Mouse (Mus musculus) urinary bladder, postnatal 36 days (tissue): ENCODE data around the gene Numb.
A peak's percentile ranks its signal among the peaks of the same experiment; 100 is the strongest.

Experiments used
- DNase-seq, 2 experiments: peaks; one replicate each; pipeline ENCODE4 v3.0.0; 2022; ENCODE audit warnings: low spot score in 2 of 2, mixed read lengths in 1 of 2

Numb gene

DNA sequence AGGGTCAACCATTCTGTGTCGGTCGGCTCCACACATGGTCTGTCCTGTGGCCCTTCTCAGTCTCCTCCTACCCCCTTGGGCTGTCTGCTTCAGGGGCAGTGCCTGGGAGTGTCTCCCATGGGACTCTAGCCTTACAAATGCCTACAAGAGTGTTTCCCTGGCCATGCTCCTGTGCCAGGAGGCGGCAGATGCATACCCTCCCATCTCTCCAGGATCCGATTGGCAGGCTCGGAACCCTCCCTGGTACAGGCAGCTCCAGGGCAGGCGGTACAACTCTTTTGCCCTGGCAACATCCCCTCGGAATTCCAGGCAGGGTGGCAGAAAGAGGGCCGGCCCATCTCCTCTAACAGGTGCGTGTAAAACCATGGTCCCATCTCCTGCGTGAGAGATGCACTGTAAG, 139.1 kb downstream of the Numb start:
- no peak for DNase-seq

DNA sequence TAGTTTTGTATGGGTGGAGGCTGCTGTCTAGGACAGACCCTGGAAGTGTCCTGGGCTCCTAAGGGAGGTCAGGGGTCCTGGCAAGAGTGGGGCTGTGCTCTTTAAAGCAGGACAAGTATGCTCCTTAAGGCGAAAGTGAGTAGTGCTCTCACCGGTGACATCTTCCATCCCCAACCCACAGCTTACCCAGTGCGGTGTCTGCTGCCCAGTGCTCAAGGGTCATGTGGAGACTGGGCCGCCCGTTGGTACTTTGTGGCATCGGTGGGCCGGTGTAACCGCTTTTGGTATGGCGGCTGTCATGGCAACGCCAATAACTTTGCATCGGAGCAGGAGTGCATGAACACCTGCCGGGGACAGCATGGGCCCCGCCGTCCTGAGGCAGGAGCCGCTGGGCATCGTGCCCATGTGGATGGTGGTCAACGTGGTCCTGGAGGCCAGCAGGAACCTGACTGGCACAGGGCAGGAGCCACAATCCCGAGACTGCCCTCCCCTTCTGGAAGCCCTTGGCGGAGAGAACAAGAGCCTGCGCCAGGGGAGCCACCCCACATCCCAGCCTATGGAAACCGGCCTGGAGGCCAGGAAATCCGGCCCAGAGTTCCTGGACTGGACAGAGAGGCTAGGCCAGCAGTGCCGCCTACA, 140.0 kb downstream of the Numb start:
- no peak for DNase-seq

DNA sequence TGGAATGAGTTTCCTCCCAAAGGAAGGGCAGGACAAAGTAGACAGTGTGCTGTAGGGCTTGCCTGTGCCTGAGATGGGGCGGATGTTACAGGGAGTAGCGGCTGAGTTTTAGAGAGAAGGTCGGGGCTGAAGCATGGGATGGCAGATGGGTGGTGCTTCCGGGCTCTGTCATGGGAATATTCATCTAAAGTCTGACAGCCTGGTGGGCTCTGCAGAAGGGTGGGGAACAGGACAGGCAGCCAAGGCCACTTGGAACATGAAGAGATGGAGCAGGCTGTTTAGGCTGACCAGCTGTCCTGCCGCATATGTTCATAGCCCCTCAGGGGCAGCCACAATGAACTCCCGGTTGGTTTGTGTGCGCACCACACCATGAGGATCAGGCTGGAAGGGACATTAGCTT, 140.5 kb downstream of the Numb start:
- no peak for DNase-seq

DNA sequence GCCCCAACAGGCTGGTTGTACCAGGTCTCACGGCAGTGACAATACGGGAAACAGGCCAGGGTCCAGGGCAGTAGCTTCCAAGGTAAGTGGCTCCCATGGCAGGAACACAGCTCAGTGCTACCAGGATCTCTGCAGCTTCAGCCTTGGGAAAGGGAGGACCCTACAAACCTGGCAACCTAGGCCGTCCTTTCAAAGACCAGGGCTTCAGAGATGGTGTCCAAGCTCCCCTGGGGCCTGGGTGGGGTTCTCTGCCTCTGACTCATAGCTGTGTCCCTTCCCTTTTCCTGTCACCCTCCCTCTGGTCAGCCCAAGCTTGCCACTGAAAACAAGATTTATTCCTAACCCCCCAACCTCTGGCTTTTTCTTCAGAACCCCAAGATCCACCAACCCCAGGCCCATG, 141.6 kb downstream of the Numb start:
- no peak for DNase-seq

DNA sequence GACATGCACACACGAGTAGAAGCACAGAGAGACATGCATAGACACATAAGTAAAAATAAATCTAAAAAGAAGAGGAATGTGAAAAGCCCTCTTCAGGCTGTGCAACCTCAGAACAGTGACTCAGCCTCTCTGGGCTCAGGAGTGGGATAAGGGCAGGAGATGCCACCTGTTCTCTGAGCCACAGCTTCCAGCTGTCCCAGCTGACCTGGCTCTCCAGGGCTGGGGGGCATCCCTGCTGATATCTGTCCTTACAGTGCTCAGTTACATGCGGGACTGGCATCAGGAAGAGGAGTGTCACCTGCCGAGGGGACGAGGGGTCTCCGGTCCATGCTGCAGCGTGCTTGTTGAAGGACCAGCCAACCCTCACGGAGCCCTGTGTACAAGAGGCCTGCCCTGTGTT, 145.0 kb downstream of the Numb start:
- no peak for DNase-seq

DNA sequence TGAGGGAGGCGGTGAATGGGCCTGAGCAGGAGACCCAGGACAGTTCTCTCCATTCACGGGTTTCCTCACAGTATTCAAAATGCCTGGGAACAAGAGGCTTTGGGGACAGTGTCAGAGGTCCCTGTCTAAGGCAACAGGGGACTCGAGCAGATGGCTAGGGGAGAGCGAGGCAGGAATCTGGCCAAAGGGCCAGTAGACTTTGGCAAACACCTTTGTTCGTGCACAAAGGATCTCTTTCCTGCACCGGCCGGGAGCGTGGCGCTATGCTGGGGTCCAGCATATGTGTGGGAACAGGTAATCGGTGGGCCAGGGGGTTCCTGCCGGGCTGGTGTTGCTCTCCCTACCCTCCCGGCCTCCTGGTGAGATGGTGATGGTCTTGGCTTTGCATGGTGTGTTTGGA, 146.1 kb downstream of the Numb start:
- no peak for DNase-seq

DNA sequence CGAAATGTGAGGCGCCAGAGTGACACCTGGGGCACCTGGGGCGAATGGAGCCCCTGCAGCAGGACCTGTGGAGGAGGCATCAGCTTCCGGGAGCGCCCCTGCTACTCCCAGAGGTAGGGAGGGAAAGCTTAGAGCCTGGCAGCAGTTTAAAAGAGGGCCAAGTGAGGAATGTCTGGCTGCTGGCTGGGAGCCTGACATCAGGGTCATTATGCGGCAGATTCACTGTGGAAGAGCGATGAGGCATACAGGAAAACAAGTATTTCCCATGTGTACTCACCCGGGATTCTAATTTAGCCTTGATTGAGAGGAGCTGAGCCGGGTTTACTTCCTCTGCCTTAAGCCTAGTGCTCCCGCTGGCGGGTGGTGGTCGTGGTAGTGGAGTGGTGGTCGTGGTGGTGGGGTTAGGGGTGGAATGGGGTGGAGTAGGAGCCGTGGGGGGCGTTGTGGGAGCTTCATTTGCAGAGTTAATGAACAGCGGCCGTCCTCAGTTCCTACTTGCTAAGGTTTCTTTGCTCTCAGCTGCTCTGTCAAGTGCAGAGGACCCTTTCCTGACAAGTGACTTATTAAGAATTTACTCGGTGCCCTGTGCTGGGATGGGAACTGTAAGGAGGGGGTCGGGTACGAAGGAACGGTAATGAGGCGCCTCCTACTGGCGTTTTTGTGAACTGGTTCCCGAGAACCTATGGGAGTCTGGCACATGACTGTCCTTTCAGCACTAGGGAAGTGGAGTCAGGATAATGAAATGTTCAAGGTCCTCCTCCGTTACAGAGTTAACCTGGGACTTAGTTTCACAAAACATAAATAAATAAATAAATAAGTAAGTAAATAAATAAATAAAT, 151.1 kb downstream of the Numb start:
- DNase-seq: peak; percentile 23 to 38

DNA sequence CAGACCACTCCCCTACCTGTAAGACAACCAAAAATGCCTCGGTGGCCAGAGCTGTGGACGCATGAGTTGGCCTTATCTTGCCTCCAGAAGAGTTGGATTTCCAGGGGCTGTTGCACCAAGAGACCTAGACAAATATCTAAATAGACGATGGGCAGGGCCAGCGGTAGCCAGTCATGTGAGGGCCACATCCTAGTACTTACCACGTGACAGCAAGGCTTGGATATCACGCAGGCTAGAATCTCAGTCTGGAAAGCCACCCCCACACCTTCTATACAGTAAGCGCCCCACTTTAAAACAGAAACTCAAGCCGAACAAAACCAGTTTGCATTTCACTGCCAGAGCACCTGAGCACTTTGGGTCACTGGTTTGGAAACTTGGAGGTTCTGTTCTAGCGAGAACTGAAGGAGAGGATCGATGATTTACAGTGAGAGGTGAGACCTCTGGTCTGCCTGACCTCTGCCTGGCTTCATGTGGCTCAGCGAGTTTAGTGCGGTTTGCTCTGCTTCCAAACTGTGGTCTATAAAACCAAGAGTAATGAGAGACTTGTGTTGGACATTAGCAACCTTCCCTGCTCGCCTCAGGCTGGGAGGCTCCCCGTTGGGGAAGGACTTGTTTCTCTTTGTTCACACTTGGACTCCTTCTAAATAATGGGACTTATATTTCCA, 153.4 kb downstream of the Numb start:
- no peak for DNase-seq

DNA sequence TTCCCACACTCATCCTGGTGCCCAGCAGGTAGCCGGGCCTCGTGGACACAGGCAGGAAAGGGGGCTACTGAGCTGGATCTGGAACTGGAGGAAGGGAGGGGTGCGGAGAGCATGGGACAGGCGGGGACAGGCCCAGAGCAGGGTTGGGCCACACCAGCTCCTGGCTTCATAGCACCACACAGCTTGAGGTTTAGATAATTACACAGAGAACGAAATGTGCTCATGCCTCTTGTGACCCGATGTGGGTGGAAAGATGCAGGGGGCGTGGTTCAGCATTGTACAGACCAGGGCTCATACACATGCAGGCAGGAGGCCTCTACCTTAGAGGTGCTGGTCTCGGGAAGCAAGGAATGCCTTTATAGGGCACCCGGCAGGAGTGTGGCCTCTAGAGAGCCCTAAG, 153.9 kb downstream of the Numb start:
- DNase-seq: peak; percentile 21 to 33

DNA sequence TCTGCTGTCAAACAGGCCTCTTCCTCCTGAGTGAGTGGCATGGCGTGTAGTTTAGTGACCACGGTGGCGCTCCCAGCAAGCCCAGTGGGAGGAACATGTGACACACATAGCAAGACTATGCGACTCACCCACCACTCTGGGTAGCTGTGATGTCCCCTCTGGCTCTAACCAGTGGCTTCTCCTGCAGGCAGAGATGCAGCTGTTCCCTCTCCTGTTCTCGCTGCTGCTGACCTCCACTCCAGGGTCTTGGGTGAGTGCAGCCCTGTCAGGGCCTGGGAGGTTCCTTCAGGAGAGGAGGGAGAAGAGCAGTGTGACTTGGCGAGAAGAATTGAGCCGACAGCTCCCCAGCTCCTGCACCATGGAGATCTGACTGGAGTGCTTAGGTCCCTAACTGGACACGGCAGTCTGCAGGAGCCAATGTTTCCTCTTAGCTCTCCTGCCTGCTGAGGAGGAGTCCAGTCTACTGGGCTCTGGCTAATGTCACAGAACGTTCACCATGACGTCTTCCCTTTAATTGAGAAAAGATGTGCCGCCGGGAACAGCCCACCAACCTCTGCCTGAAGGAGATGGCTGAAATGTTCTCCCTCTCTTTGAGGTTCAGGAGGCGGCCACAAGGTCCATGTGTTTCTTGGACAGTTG, 155.7 kb downstream of the Numb start:
- DNase-seq: no peak

DNA sequence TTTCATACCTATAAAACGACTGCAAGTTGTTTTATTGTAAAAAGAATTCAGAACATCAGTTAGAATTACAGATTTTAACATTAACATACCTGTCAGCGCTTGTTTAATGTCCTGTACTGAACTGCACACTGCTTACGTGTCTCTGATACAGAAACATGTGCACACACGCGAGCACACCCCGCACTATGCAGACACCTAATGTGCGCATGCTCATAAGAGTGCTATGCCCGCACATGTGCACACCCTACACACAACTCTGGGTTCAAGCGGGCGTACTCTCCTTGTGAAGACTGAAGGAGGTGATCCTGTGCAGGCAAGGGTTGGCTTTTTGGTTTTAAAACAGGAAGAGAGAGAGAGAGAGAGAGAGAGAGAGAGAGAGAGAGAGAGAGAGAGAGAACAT, 157.2 kb downstream of the Numb start:
- no peak for DNase-seq

DNA sequence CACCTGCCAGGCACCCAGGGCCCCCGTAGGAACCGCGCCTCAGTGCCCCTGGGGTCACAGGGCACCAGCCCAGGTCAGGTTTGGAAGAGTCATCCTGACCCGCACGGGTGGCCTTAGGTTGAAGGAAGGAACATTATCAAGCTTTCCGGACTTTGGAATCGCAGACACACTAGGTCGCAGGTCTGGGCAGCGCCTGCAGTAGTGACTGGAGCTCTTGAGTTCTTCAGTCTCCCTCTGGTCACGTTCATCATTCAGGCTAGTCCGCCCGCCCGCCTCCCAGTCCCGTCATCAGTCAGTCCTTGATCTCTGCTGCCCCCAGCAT, 157.7 kb downstream of the Numb start:
- DNase-seq: peak; percentile 11 to 31

DNA sequence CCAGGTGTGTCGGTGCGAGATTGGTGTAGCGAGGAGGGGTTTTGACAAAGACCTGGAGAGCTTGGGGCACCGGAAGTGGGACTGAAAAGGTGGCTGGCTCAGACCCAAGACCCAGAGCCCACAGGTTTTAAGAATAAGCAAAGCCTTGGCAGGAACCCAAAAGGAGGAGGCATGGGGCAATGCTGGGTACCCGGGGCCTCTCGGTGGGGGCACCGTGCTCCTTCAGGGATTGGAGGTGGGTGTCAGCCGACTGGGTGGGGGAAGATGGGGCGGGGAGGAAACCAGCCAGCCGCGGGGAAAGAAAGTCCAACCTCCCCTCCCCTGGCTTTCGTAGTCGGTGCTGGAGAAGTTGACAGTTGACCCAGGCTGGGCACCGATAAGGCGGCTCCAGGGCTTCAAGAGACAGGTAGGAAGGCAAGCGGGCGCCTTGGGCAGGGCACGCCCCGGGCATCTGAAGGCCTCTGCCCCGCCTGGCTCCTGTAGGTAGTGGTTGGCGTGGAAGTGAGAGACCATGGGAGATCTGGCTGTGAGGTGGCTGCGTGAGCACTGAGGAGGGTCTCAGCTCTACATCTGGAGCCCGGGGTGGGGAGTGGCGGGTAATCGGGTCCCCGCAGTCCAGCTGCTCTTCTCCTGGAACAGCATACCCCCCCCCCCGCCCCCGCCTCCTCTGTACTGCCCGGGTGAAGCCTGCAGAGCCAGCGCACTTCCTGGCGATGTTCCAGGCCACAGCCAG, 158.3 kb downstream of the Numb start, which contains the start of gene Papln:
Gene Papln, plus strand, starts transcription at position 324 of the 733 bp plus-strand sequence.
- peak in 1 of 2 experiments; percentile 36 for DNase-seq

DNA sequence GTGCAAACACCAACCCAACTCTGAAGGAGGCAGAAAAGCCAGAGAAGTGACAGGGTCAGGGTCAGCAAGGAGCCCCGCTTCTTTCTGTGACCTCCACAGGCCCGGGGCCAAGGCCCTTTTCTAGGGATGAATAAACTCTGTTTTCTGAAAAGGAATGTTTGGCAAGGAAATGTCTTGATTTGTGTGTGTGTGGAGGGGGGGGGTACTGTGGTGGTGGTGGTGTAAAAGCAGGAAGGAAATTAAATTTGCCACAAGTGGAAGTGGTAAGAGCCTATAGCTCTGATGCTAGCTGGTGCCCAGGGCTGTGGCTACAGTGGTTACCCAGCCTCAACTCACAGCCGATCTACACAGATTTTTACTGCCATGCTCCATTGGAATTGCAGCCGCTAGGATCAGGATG, 159.0 kb downstream of the Numb start:
- no peak for DNase-seq

DNA sequence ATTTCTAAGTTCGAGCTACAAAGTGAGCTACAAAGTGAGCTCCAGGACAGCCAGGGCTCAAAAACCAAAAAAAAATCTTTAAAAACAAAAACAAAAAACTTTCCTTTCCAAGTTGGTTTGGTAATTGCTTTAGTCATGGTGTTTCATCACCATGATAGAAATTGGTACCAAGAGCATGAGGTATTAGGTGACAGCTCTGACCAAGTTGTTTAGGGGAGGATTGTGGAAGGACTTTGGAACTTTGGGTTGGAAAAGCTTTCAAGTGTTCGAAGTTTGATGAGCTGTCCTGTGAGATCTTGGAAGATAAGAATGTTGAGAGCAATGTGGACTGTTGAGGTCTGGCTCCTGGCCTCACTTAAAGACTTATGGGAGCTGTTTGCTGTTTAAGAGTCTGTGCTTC, 161.5 kb downstream of the Numb start:
- DNase-seq: no peak

DNA sequence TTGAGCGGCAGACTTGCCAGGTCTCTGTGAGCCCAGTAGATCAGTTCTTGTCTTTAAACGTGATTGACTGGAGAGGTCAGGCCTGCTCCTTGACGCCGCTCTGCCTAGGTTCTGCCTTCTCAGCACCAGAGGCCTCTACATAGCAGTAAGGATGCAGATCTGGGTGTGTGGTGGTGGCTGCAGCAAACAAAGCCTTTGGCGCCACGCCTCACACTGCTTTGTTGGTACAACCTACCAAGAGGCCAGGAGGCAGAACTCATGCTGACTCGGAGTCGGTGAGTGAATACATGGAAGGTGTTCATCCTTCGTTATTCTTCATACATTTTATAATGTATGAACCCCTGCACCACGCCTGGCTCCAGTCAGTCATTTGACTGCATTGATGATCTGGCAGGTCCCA, 163.0 kb downstream of the Numb start:
- DNase-seq: no peak

DNA sequence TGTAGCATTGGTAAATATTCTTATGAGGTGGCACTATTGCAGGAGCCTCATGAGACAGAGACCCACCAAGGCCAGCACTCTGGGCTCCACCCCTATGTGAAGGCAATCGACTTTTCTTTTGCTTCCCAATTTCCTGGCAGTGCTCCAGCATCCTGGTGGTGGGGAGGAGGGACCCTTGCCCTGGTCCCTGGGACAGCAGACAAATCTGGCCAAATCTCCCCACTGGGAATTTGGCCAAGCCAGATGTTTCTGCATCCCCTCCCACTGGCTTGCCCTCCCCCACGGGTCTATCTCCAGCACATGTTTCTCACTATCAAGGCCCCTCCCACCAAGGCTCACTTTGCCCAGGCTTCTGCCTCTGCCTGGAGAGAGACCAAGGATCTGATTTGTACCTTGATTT, 169.2 kb downstream of the Numb start:
- DNase-seq: no peak

DNA sequence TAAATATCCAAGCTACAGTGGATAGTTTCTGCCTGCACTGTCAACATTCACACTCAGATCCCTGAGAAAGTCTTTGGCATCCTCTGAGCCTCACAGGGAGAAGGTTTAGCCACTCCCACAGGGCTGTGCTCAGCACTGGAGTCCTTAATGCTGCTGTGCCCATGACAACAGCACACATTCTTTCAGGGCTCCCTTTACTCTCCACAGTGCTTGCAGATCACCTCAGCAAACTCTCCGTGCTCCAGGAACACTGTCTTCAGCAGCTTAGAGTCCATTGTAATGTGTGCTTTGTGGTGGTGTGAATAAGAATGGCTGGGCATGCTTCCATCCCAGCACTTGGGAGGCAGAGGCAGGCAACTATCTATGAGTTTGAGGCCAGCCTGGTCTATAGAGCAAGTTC, 172.5 kb downstream of the Numb start:
- DNase-seq: no peak
